Mouse (Mus musculus) kidney, postnatal 4 days (tissue): ENCODE measurements around the gene Kcnmb2.

Experiments used
- DNase-seq, 2 experiments: peaks; one replicate each; pipeline ENCODE4 v3.0.0; 2021; ENCODE audit warnings: mixed read lengths in 2 of 2

Gene Kcnmb2

DNA sequence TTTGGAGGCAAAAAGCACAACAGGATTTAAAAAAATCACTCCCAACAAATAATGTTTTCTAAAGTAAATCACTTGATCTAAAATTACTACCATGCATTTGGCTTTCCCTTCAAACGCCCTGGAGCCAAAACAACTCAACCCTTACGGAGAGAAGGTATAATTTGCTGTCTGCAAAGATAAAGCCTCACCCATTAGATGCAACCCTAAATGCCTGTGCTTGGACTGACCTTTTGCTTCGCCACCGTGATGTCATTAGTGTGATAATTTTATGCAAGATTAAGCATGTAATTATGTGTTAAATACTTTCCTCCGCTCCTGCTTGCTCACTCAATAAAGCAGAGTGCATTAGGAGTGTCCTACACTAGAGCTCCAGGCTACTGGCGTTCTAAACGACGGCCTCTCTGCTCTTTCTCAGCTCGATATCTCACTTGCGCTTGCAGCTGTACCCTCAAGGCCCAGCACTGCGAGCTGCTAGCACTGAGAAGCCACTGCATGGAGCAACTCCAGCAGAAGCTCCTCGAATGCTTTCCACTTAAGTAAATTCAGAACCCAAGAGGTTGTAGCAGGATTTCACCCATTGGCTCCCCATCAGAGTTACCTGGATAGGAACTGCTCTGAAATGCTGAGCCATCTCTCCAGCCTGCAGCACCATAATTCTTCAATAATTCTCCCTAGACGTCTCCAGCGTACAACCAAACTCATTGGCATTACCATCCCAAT is 247.7 kb downstream of the Kcnmb2 start:
- DNase-seq: no peak

DNA sequence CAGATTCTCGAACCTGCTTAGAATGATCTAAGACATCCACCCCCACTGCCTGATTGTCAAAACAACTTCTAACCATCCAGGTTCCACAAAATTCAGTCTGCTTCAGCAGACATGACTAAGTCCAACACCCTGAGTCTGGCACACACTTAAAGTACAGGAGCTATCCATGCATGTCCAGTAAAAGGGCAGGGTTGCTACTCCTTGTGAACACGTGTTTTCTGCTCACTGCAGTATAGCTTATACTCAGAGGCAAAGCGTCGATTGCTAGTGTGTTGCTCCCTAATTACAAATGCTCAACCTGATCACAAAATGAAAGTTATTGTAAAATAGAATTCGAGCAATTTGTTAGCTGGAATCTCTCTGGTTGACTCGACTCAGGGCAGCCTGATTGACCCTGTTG is 278.2 kb downstream of the Kcnmb2 start:
- no peak for DNase-seq

DNA sequence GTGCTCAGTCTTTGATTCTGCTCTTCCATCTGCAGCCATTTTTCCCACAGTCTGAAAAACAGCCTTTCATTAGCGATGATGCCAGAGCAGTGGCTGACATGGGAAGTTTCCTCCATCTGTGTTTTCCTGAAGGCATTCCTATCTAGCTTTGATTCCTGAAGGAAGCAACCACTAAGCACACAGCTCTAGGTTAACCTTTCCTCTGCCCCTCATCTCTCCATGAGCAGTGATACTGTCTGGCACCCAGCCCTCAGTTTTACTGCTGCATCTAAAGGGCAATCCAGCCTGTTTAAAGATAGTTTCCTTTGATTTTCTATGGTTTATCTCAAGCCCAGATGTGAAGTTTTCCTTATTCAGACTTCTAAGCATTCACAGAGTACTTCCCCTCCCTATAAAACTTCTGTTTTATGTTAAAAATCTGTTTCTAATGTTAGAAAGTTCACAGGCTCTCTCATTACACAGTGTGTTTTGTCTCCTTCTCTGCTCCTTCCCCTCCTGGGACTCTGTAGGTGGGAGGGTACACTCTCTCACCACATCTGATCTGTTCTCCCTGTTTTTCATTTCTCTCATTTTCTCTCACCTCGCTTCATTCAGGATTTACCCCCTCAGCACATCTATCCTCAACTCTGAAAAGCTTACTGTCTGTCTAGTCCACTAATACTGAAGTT is 283.7 kb downstream of the Kcnmb2 start:
- no peak for DNase-seq

DNA sequence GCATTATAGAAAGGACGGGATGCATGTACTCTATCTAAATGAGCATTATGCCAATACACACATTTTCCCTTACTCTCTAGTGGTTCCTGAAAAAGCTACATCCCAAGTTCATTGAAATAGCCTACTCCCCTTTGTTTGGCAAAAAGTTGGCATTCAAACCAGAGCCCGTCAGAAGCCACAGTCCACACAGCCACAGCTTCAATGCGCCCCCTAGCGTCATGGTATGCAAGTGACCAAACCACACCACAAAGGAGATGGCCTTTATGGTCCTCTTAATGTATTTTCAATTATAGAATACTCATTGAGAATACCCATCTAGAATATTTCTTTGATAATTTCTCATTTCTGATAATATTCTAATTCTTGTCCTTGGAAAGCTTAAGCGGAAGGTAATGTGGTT is 286.2 kb downstream of the Kcnmb2 start:
- DNase-seq: peak; percentile 77 to 79

DNA sequence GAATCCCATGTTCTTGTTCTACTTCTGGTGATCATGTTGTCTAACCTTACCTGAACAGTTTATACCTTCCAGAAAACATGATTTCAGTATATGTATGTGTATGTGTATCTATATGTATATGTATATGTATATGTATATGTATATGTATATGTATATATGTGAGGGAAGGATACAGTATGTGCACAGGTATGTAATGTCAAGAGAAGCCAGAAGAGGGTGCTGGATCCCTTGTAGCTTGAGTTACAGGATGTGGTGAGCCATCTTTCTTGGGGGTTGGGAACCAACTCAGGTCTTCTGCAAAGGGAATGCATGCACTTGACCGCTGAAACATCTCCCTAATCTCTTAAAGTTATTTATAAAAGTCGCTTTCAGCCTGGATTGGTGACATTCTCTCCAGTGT is 286.6 kb downstream of the Kcnmb2 start:
- DNase-seq: no peak

DNA sequence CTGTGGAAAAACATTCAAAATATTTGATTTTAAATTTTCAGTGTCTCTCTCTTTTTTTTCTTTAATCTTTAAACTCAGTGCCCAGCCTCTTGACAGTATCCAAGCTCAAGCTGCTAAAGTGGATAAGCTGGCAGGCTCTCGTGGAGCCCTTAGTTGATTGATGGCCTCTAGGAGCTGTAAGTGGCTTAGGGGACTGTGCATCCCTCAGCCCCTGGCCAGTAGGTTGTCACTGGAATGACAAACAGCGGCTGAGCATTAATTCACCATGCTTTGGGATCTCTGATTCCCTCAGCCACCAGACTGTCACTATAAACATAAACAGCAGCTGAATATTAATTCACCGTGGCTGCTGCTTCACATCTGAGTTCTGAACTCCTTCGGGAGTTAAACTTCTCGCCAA is 287.6 kb downstream of the Kcnmb2 start:
- DNase-seq: no peak

DNA sequence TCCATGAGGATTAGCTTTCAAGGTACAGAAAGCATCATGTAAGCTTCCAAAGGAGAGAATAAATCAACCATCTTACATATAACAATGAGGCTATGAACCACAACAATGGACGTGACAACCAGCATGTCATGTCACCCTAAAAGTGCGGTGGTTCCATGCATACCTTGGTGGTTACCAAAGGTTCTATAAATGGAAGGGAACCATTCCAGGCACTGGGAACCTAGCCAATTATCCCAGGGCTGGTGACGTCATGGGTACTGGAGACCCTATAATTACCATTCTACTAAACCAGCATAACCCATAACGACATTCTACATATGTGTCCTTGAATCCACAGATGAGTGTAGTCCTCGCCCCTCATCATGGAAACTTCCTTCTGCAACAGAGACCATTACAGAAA is 291.7 kb downstream of the Kcnmb2 start:
- DNase-seq: no peak

DNA sequence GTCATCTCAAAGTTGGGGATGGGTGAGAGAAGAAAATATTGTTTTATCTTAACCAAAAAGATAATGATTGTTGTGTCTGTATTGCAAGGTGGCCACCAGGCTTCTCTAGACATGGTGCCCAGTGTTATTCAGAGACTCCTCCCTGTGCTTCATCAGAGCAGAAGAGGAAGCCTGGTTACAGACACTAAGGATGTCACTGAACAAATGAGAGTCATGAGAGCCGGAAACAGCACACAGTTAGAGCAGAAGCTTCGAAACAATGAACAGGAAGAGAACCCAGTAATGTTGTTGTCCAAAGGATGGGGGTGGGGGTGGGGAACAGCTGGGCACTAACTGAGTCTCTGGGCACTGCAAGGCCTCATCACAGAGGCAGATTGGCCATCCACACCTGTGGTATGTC is 324.4 kb downstream of the Kcnmb2 start:
- no peak for DNase-seq

DNA sequence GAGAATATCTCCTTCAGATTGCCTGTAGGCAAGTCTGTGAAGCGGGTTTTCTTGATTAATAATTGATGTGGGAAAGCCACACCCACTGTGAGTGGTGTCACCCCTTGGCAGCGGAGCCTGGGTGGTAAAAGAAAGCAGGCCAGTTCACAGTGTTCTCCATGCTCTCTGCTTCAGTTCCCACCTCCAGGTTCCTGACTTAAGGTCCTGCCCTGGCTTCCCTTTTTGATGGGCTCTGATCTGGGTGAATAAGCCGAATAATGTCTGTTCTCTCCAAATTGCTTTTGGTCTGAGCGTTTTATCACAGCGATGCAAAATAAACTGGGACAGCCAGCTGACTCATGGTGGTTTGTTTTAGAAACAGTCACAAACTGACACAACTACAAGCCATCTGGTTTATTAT is 334.5 kb downstream of the Kcnmb2 start:
- no peak for DNase-seq
